Mouse (Mus musculus) MEL (cell line): ENCODE data around the gene Tuba3a. TPM values are rescaled to one million over a fixed set of nuclear protein-coding genes. Genes with fewer than 3 reads are reported as not detected.

Experiments
- DNase-seq: peaks from one replicate; pipeline ENCODE4 v3.0.0; 2011; ENCODE audit warnings: low read depth, low spot score
- H3K27ac ChIP-seq: 2 replicates; pipeline ENCODE4 v1.5.1; 2012; ENCODE audit warnings: low read depth, mild to moderate bottlenecking, control low read depth, low read length, moderate library complexity; ENCODE audit not compliant: control insufficient read depth
- H3K27me3 ChIP-seq, 2 experiments: fragments of 150-350 bp in 1 of 2; sonication (generic) in 1 of 2; 2 replicates each; pipeline ENCODE4 v1.6.1; 2012; ENCODE audit warnings: low read length in 2 of 2, mild to moderate bottlenecking in 2 of 2, improper control_type of control experiment in 1 of 2, moderate library complexity in 1 of 2; ENCODE audit not compliant: insufficient read depth in 2 of 2, control insufficient read depth in 1 of 2
- H3K36me3 ChIP-seq, 2 experiments: 2 replicates each; pipeline ENCODE4 v1.6.1; 2012 to 2014; ENCODE audit warnings: low read length in 2 of 2, improper control_type of control experiment in 1 of 2, inconsistent platforms in 1 of 2, mild to moderate bottlenecking in 1 of 2; ENCODE audit not compliant: insufficient read depth in 2 of 2, control insufficient read depth in 1 of 2
- H3K4me1 ChIP-seq, 2 experiments: fragments of 150-350 bp in 1 of 2; sonication (generic) in 1 of 2; 2 replicates each; pipeline ENCODE4 v1.6.1; 2012; ENCODE audit warnings: low read length in 2 of 2, improper control_type of control experiment in 1 of 2, mild to moderate bottlenecking in 1 of 2; ENCODE audit not compliant: insufficient read depth in 2 of 2, control insufficient read depth in 1 of 2
- H3K4me3 ChIP-seq, 2 experiments: fragments of 150-350 bp in 1 of 2; sonication (generic) in 1 of 2; 2 replicates each; pipeline ENCODE4 v1.5.1; 2012; ENCODE audit warnings: low read depth in 2 of 2, low read length in 2 of 2, mild to moderate bottlenecking in 2 of 2, moderate library complexity in 2 of 2, control low read depth in 1 of 2, improper control_type of control experiment in 1 of 2; ENCODE audit not compliant: control insufficient read depth in 1 of 2, insufficient read depth in 1 of 2
- H3K79me2 ChIP-seq: 2 replicates; pipeline ENCODE4 v1.6.1; 2012; ENCODE audit warnings: mild to moderate bottlenecking, low read length, moderate library complexity; ENCODE audit not compliant: control insufficient read depth, poor library complexity, insufficient read depth
- H3K9ac ChIP-seq: 2 replicates; pipeline ENCODE4 v1.6.1; 2012; ENCODE audit warnings: low read depth, mild to moderate bottlenecking, control low read depth, low read length, moderate library complexity; ENCODE audit not compliant: control insufficient read depth, poor library complexity, severe bottlenecking
- H3K9me3 ChIP-seq: fragments of 150-350 bp; sonication (generic); replicated peaks from 2 replicates; pipeline ENCODE4 v1.6.1; 2012; ENCODE audit warnings: mild to moderate bottlenecking, low read length, improper control_type of control experiment, moderate library complexity; ENCODE audit not compliant: insufficient read depth
- CTCF ChIP-seq, 3 experiments: IDR thresholded peaks in 2 of 3; conservative IDR thresholded peaks in 1 of 3; 2 replicates each; pipeline ENCODE4 v1.5.1; 2011 to 2012; ENCODE audit warnings: low read length in 3 of 3, low read depth in 2 of 3, mild to moderate bottlenecking in 2 of 3, improper control_type of control experiment in 1 of 3, inconsistent platforms in 1 of 3, mixed read lengths in 1 of 3, moderate library complexity in 1 of 3; ENCODE audit not compliant: control insufficient read depth in 1 of 3, insufficient read depth in 1 of 3, poor library complexity in 1 of 3, severe bottlenecking in 1 of 3
- E2F4 ChIP-seq: IDR thresholded peaks from 2 replicates; pipeline ENCODE4 v1.6.1; 2011; ENCODE audit warnings: low read depth, low read length, improper control_type of control experiment, borderline replicate concordance
- ELF1 ChIP-seq: IDR thresholded peaks from 2 replicates; pipeline ENCODE4 v1.6.1; 2014; ENCODE audit warnings: low read depth, mild to moderate bottlenecking, inconsistent platforms, low read length, improper control_type of control experiment, moderate library complexity
- ETS1 ChIP-seq: IDR thresholded peaks from 2 replicates; pipeline ENCODE4 v1.6.1; 2012; ENCODE audit warnings: low read depth, mild to moderate bottlenecking, inconsistent platforms, low read length, improper control_type of control experiment, moderate library complexity
- GATA1 ChIP-seq: IDR thresholded peaks from 2 replicates; pipeline ENCODE4 v1.6.1; 2011; ENCODE audit warnings: low read depth, low read length, improper control_type of control experiment
- HCFC1 ChIP-seq: IDR thresholded peaks from 2 replicates; pipeline ENCODE4 v1.6.1; 2012; ENCODE audit warnings: low read depth, mild to moderate bottlenecking, inconsistent platforms, low read length, improper control_type of control experiment, moderate library complexity
- JUND ChIP-seq: IDR thresholded peaks from 2 replicates; pipeline ENCODE4 v1.6.1; 2011; ENCODE audit warnings: low read depth, mild to moderate bottlenecking, improper control_type of control experiment, low read length
- KAT2A ChIP-seq: conservative IDR thresholded peaks from 2 replicates; pipeline ENCODE4 v1.6.1; 2012; ENCODE audit warnings: low read depth, low read length, improper control_type of control experiment, inconsistent platforms
- MAX ChIP-seq: IDR thresholded peaks from 2 replicates; pipeline ENCODE4 v1.6.1; 2011; ENCODE audit warnings: low read length, improper control_type of control experiment
- MEF2A ChIP-seq: IDR thresholded peaks from 2 replicates; pipeline ENCODE4 v1.6.1; 2014; ENCODE audit warnings: low read depth, mild to moderate bottlenecking, inconsistent platforms, low read length, improper control_type of control experiment; ENCODE audit not compliant: poor library complexity, insufficient replicate concordance, severe bottlenecking; ENCODE audit errors: extremely low read depth
- MXI1 ChIP-seq: IDR thresholded peaks from 2 replicates; pipeline ENCODE4 v1.6.1; 2011; ENCODE audit warnings: mild to moderate bottlenecking, low read depth, low read length, improper control_type of control experiment
- MYC ChIP-seq: IDR thresholded peaks from 2 replicates; pipeline ENCODE4 v1.6.1; 2011; ENCODE audit warnings: low read depth, mild to moderate bottlenecking, low read length, improper control_type of control experiment, moderate library complexity
- NELFE ChIP-seq: IDR thresholded peaks from 2 replicates; pipeline ENCODE4 v1.6.1; 2011; ENCODE audit warnings: low read depth, low read length, improper control_type of control experiment
- NRF1 ChIP-seq: IDR thresholded peaks from 2 replicates; pipeline ENCODE4 v1.6.1; 2014; ENCODE audit warnings: low read depth, mild to moderate bottlenecking, inconsistent platforms, low read length, improper control_type of control experiment, moderate library complexity; ENCODE audit not compliant: poor library complexity, insufficient read depth, severe bottlenecking
- RCOR1 ChIP-seq: IDR thresholded peaks from 2 replicates; pipeline ENCODE4 v1.6.1; 2012; ENCODE audit warnings: low read depth, mild to moderate bottlenecking, inconsistent platforms, low read length, improper control_type of control experiment
- TAL1 ChIP-seq: IDR thresholded peaks from 2 replicates; pipeline ENCODE4 v1.6.1; 2012; ENCODE audit warnings: mild to moderate bottlenecking, inconsistent platforms, low read length, moderate library complexity, mixed read lengths
- TBP ChIP-seq: IDR thresholded peaks from 2 replicates; pipeline ENCODE4 v1.8.0; 2011; ENCODE audit warnings: low read depth, low read length, improper control_type of control experiment
- TCF12 ChIP-seq: IDR thresholded peaks from 2 replicates; pipeline ENCODE4 v1.6.1; 2014; ENCODE audit warnings: low read depth, mild to moderate bottlenecking, inconsistent platforms, low read length, improper control_type of control experiment, moderate library complexity
- UBTF ChIP-seq: IDR thresholded peaks from 2 replicates; pipeline ENCODE4 v1.6.1; 2012; ENCODE audit warnings: low read depth, mild to moderate bottlenecking, inconsistent platforms, low read length, improper control_type of control experiment, moderate library complexity, borderline replicate concordance; ENCODE audit not compliant: insufficient read depth
- USF2 ChIP-seq, 2 experiments: IDR thresholded peaks; 2 replicates each; pipeline ENCODE4 v1.6.1; 2011 to 2012; ENCODE audit warnings: improper control_type of control experiment in 2 of 2, low read length in 2 of 2, borderline replicate concordance in 1 of 2, inconsistent platforms in 1 of 2, low read depth in 1 of 2, mild to moderate bottlenecking in 1 of 2; ENCODE audit not compliant: insufficient read depth in 1 of 2
- ZKSCAN1 ChIP-seq: IDR thresholded peaks from 2 replicates; pipeline ENCODE4 v1.6.1; 2012; ENCODE audit warnings: low read depth, mild to moderate bottlenecking, inconsistent platforms, low read length, improper control_type of control experiment, moderate library complexity
- ZNF384 ChIP-seq: IDR thresholded peaks from 2 replicates; pipeline ENCODE4 v1.6.1; 2012; ENCODE audit warnings: low read depth, mild to moderate bottlenecking, inconsistent platforms, low read length, improper control_type of control experiment
- polyA plus RNA-seq, 2 experiments: library from polyadenylated mRNA; stranded (reverse) in 1 of 2; unstranded in 1 of 2; fragments of >175 nt in 1 of 2; fragments of >200 nt in 1 of 2; gene quantifications; 2 replicates each; pipeline versions ENCODE4 v1.2.1 to v1.2.4; 2012; ENCODE audit warnings: low replicate concordance in 2 of 2, low read depth in 1 of 2; ENCODE audit not compliant: insufficient read length in 2 of 2, insufficient read depth in 1 of 2, missing spikeins in 1 of 2
- total RNA-seq: library from RNA; depleted of rRNA; stranded (reverse); fragments of 300-350 nt; gene quantifications from 2 replicates; pipeline ENCODE4 v1.2.3, GENCODE M21; 2012

Tuba3a gene
- total and polyA plus RNA-seq, 3 experiments = 0.06 TPM; not detected in 2

- Histone ChIP-seq H3K27me3 (peaks cover 0 to 6% of the 10 kb centered on the region in 2 experiments), H3K9me3 (no peaks in the 10 kb centered on the region), H3K79me2 (no peaks in the 10 kb centered on the region), H3K9ac (no peak overlapping the region), H3K4me1 (peaks cover 0 to 10% of the 10 kb centered on the region in 2 experiments; a peak in 3 of 4 replicates), H3K27ac (no peak overlapping the region), H3K36me3 (peaks cover 0 to 15% of the 10 kb centered on the region in 2 experiments; a peak in 2 of 4 replicates), H3K4me3 (no peak overlapping the region)
- TF ChIP-seq ETS1 (no peak), GATA1 (no peak), CTCF (IDR thresholded peaks at IDR 0.05 in 2 of 3, conservative IDR thresholded peaks at IDR 0.05 in 1 of 3; ENCODE audit: control insufficient read depth in 1 of 3, insufficient read depth in 1 of 3, low read depth in 2 of 3, low read length in 3 of 3, poor library complexity in 1 of 3, severe bottlenecking in 1 of 3) (no peak), ELF1 (no peak), MXI1 (no peak), USF2 (IDR thresholded peaks at IDR 0.05; ENCODE audit: borderline replicate concordance in 1 of 2, insufficient read depth in 1 of 2, low read depth in 1 of 2, low read length in 2 of 2) (no peak), JUND (no peak), MEF2A (no peak)
- DNase-seq = no peak
These were observed 17.0 kb downstream of the Tuba3a start for GRCm38 (mm10) chr6:125268799-125269198.

- H3K36me3 ChIP-seq = peaks cover 0 to 15% of the 10 kb centered on the region in 2 experiments; a peak in 2 of 4 replicates
- H3K9ac ChIP-seq = no peak overlapping the region
- H3K4me3 ChIP-seq = no peak overlapping the region
- H3K9me3 ChIP-seq = no peaks in the 10 kb centered on the region
- H3K27me3 ChIP-seq = peaks cover 2 to 7% of the 10 kb centered on the region in 2 experiments
- H3K4me1 ChIP-seq = peaks cover 0 to 10% of the 10 kb centered on the region in 2 experiments; a peak in 3 of 4 replicates
- no peak overlapping the region for H3K27ac ChIP-seq
- no peak for DNase-seq
- H3K79me2 ChIP-seq = no peaks in the 10 kb centered on the region
- TF ChIP-seq NELFE (no peak), MAX (no peak), ZKSCAN1 (no peak), JUND (no peak), E2F4 (no peak), TAL1 (no peak), TCF12 (no peak), ZNF384 (no peak), MEF2A (no peak), HCFC1 (no peak), NRF1 (no peak), TBP (no peak), KAT2A (no peak), UBTF (no peak), RCOR1 (no peak), USF2 (IDR thresholded peaks at IDR 0.05; ENCODE audit: borderline replicate concordance in 1 of 2, insufficient read depth in 1 of 2, low read depth in 1 of 2, low read length in 2 of 2) (no peak), ELF1 (no peak), MYC (no peak)
These were observed 18.4 kb downstream of the Tuba3a start for GRCm38 (mm10) chr6:125267469-125267868.
